Mouse (Mus musculus) hindbrain, embryonic 13.5 days (tissue): Measurements from ENCODE around the gene 1810010D01Rik. TPM values are rescaled to one million over a fixed set of nuclear protein-coding genes. Genes with fewer than 3 reads are reported as not detected.

Experiments
- ATAC-seq: fragments of 200-750 bp; cut with Nextera tagmentation; 2 replicates; pipeline ENCODE4 v1.8.0; 2017; ENCODE audit warnings: moderate TSS enrichment; ENCODE audit not compliant: low FRiP score
- H3K27ac ChIP-seq: fragments of 300-500 bp; sonication (generic); 2 replicates; pipeline ENCODE4 v1.5.1; 2015; ENCODE audit warnings: inconsistent platforms, mild to moderate bottlenecking, moderate library complexity
- H3K27me3 ChIP-seq: fragments of 300-500 bp; sonication (generic); 2 replicates; pipeline ENCODE4 v1.6.1; 2015; ENCODE audit warnings: mild to moderate bottlenecking, inconsistent platforms
- H3K36me3 ChIP-seq: fragments of 300-500 bp; sonication (generic); 2 replicates; pipeline ENCODE4 v1.6.1; 2015; ENCODE audit warnings: mild to moderate bottlenecking, inconsistent platforms
- H3K4me1 ChIP-seq: fragments of 300-500 bp; sonication (generic); replicated peaks from 2 replicates; pipeline ENCODE4 v1.6.1; 2015; ENCODE audit warnings: inconsistent platforms
- H3K4me2 ChIP-seq: fragments of 300-500 bp; sonication (generic); 2 replicates; pipeline ENCODE4 v1.6.1; 2015; ENCODE audit warnings: inconsistent platforms, mild to moderate bottlenecking, moderate library complexity
- H3K4me3 ChIP-seq: fragments of 300-500 bp; sonication (generic); 2 replicates; pipeline ENCODE4 v1.5.1; 2015; ENCODE audit warnings: mild to moderate bottlenecking, inconsistent platforms
- H3K9ac ChIP-seq: fragments of 300-500 bp; sonication (generic); 2 replicates; pipeline ENCODE4 v1.6.1; 2015; ENCODE audit warnings: mild to moderate bottlenecking, inconsistent platforms
- H3K9me3 ChIP-seq: fragments of 300-500 bp; sonication (generic); 2 replicates; pipeline ENCODE4 v1.6.1; 2016; ENCODE audit warnings: inconsistent platforms
- WGBS: fragments of 180-500 bp; shearing (Covaris S2); methylation state at CpG from one replicate; pipeline ENCODE4 v1.1.7; 2015; 5-methylcytosine and 5-hydroxymethylcytosine counted together
- polyA plus RNA-seq: library from polyadenylated mRNA; unstranded; fragments of >200 nt; fragmentation: Nextera tagmentation; extraction: Ambion mirVana; gene quantifications from 2 replicates; pipeline ENCODE4 v1.2.1, GENCODE M21; 2015

1810010D01Rik gene
- polyA plus RNA-seq, 1 experiment from 2014 or later = not detected

DNA sequence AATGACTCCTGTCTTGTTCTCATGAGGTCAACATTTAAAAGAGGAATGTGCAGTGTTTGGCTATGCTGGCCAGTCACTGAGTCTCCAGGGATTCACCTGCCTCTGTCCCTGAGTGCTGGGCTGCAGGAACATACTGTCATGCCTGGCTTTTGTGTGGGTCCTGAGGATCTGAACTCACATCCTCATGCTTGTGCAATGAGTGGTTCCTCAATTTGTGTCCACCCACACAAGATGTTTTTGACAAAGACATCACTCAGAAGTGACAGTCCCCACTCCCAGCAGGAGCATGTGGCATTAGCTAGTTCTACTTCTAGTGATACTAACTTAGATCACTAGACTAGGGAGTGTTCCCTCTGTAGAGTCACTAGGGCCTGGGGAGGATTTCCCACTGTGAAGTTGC, 17.4 kb downstream of the 1810010D01Rik start:
- Histone ChIP-seq H3K27ac (no peak overlapping the region), H3K4me3 (no peak overlapping the region)

DNA sequence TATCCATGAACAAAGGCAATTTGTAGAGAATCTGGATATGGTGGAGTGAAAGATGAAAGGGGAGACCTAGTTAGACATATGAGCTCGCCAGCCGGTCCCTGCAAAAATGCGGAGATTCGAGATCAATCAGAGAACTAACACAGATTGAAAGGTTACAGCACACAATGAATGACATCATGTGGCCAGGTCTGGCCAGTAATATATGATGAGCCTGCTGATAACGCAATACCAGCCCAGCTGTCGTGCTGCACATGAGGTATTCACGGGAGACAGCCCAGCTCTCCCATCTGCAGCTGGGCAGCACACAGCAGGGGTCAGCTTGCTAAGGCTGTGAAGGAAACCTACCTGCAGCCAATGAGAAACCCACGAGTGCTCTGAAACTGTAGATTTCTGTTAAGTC, 18.6 kb downstream of the 1810010D01Rik start:
- peaks cover 5% of the 10 kb centered on the region for H3K4me1 ChIP-seq
- no peaks in the 10 kb centered on the region for H3K36me3 ChIP-seq
- no peaks in the 10 kb centered on the region for H3K9me3 ChIP-seq
- ATAC-seq = no peak
- WGBS = 35% methylated on average over 8 of the region's 8 CpGs
- 0 out of 2 replicates have a peak, but pooled peaks cover 1% of the 10 kb centered on the region for H3K27me3 ChIP-seq
- H3K9ac ChIP-seq = no peak overlapping the region
- no peak overlapping the region for H3K4me3 ChIP-seq
- H3K4me2 ChIP-seq = no peak overlapping the region
- no peak overlapping the region for H3K27ac ChIP-seq

More for the DNA sequence above, 17.4 kb downstream of the 1810010D01Rik start:
- Histone ChIP-seq H3K4me1 (peaks cover 16% of the 10 kb centered on the region), H3K9me3 (no peaks in the 10 kb centered on the region), H3K36me3 (no peaks in the 10 kb centered on the region), H3K9ac (no peak overlapping the region), H3K27me3 (0 out of 2 replicates have a peak, but pooled peaks cover 3% of the 10 kb centered on the region), H3K4me2 (no peak overlapping the region)
- no peak for ATAC-seq

DNA sequence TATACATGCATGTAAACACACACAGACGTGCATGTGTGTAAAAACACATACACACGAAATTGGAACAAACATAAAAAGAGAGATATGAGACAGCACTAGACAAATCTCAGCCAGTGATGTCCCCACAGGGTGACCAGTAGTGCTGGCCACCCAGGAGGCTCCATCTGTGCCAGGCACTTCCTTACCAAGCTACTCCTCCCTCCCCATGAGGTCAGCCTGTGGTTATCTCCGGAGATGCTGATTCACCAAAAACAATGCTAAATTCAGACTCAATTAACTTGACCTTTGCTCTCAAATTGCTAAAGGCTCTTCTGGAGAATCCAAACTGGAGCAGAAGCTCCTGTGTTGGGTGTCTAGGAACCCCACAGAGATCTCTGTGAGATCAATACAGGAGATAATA, 20.1 kb downstream of the 1810010D01Rik start:
- Histone ChIP-seq H3K27ac (no peak overlapping the region), H3K9ac (no peak overlapping the region), H3K27me3 (no peaks in the 10 kb centered on the region), H3K4me1 (no peaks in the 10 kb centered on the region), H3K4me2 (no peak overlapping the region), H3K9me3 (no peaks in the 10 kb centered on the region), H3K4me3 (no peak overlapping the region), H3K36me3 (no peaks in the 10 kb centered on the region)
- WGBS = 73% methylated on average over 3 of the region's 3 CpGs
- no peak for ATAC-seq

DNA sequence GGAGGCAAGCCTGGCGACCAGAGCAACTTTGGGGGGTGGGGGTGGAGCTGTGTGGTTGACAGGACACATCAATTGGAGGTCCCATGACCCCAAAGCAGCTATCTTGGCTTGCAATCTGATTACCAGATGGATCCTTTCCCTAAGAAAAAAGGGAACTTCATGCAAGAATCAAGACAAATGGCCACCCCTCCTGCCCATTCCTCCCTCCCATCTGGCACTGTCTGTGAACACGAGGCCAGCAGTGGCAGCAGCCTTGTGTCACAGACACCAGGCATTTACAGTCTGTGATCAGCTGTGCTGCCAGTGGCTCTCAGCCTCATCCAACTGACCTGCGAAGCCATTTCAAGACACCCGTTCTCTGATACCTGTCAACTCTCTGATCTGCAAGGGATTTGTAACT, 25.5 kb downstream of the 1810010D01Rik start:
- no peak overlapping the region for H3K27ac ChIP-seq
- no peaks in the 10 kb centered on the region for H3K36me3 ChIP-seq
- no peak overlapping the region for H3K4me3 ChIP-seq
- ATAC-seq = no peak
- peaks cover 19% of the 10 kb centered on the region for H3K4me1 ChIP-seq
- H3K4me2 ChIP-seq = no peak overlapping the region
- H3K9ac ChIP-seq = no peak overlapping the region
- no peaks in the 10 kb centered on the region for H3K27me3 ChIP-seq
- 43% methylated on average over 4 of the region's 4 CpGs for WGBS
- H3K9me3 ChIP-seq = no peaks in the 10 kb centered on the region

DNA sequence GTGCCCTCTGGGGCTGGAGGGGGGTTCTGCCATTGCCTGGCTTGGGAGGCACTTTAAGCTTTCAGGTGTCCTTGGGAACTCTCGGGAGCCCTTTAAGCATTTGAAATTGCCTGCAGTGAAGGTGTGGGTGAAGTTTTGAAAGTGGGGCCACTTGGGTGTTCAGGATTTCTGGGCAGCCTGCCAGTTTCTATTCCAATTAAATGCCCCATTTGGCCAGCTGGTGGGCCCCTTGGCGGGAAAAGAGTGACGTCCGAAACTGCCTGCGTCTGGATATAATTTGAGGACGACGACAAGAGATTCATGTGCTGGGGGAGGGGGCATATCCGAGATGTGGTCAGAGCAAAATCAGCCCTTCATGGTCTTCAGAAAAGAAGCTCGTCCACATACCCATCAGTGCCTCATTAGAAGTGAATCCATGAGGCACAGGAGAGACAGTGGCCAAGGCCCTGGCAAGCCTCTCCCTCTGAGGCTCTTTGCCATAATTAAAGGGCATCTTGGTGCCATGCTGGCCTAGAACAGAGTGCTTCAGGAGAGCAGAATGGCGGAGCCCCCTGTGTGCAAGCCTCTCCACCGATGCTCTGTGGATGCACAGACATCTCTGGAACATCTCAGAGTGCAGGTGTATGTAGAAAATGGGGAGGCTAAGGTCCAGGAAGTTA, 26.4 kb downstream of the 1810010D01Rik start:
- no peak overlapping the region for H3K4me2 ChIP-seq
- H3K27me3 ChIP-seq = no peaks in the 10 kb centered on the region
- H3K36me3 ChIP-seq = no peaks in the 10 kb centered on the region
- 43% methylated on average over 11 of the region's 11 CpGs for WGBS
- no peaks in the 10 kb centered on the region for H3K9me3 ChIP-seq
- peaks cover 24% of the 10 kb centered on the region for H3K4me1 ChIP-seq
- H3K27ac ChIP-seq = peak overlapping the region; percentile 13; the same call in 1 of the 2 replicates
- no peak overlapping the region for H3K4me3 ChIP-seq
- no peak overlapping the region for H3K9ac ChIP-seq
- no peak for ATAC-seq

DNA sequence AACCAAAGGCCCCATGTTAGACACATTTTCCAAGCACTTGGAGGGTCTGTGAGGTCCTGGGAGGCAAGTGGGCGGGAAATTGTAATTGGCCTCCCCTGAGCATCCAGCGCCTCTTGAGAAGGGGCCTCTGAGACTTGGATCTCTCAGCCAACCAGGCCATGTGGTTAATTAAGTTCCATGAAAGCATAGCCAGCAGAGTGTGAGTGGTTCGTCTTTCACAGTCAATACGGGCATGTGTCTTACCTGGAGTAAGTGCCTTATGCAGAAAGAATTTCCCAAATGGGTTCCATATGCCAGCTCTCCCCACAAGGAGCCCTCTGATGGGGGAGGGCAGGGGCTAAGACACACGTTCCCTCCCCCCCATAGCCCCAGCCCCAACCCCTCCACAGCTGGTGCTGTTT, 28.2 kb downstream of the 1810010D01Rik start:
- Histone ChIP-seq H3K9me3 (no peaks in the 10 kb centered on the region), H3K27me3 (0 out of 2 replicates have a peak, but pooled peaks cover 5% of the 10 kb centered on the region), H3K4me2 (no peak overlapping the region), H3K4me3 (no peak overlapping the region), H3K9ac (no peak overlapping the region), H3K27ac (no peak overlapping the region), H3K4me1 (peaks cover 29% of the 10 kb centered on the region), H3K36me3 (no peaks in the 10 kb centered on the region)
- no peak for ATAC-seq
- WGBS = 49% methylated on average over 5 of the region's 5 CpGs

DNA sequence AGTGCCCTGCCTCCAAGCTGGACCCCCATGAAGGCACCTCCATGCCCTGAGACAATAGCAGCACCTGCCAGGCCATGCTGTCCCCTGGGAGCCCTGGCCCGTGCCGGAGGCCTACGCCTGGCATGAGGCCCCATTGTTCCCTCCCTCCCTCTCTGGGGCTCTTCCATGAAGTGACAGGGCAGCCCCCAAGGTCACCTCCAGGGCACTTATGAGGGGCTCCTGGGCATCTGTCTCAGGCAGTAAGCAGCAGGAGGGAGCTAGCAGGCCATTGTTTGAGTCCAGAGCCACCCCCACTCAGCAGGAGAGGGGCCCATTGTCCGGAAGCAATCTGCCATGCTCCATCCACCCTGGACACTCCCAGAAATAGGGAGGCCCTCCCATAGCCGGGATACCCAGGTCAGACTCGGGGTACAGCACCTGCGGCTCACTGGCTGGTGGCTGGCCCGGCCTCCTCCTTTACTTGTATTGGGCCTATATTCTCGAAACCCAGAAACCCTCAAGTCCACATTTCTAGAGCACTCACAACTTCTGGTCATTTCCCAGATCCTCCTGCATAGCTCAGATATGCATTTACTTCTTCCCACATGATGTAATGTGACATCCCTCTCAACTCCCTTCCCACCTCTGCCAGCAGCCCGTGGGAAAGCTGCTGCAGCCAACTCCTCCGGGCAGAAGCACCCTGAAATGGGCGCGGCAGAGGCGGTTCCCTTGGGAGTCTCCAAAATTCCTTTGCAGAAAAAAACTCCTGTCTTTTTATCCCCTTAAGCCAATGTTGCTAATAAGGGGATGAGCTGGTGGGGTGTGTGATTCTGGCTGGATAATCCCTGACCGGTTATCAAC, 30.9 kb downstream of the 1810010D01Rik start:
- no peaks in the 10 kb centered on the region for H3K9me3 ChIP-seq
- H3K27me3 ChIP-seq = 0 out of 2 replicates have a peak, but pooled peaks cover 5% of the 10 kb centered on the region
- H3K4me3 ChIP-seq = no peak overlapping the region
- H3K4me2 ChIP-seq = no peak overlapping the region
- peaks cover 40% of the 10 kb centered on the region for H3K4me1 ChIP-seq
- 30% methylated on average over 15 of the region's 15 CpGs for WGBS
- H3K27ac ChIP-seq = no peak overlapping the region
- 0 out of 2 replicates have a peak overlapping the region, but pooled peaks have one; percentile 13 for H3K9ac ChIP-seq
- H3K36me3 ChIP-seq = no peaks in the 10 kb centered on the region
- ATAC-seq = no peak

DNA sequence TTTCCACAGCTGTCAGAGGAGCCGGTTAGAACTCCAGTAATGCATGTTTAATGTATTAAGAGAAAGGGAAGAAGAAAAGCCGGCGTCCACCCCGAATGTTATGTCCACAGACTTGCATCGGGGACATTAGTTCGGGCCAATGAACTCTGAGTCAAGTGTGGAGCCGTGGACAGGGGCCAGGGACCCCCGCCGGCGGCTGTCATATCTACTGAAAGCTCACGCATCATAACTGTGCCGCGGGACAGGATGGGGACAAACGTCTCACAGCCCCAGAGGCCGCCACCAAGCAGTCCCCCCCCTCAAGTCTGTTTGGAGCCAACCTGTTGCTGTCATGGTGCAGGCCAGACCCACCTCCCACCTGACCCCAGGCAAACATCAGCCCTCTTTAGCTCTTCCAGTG, 34.4 kb downstream of the 1810010D01Rik start:
- 0 out of 2 replicates have a peak, but pooled peaks cover 5% of the 10 kb centered on the region for H3K27me3 ChIP-seq
- H3K4me2 ChIP-seq = peak overlapping the region; percentile 24
- peaks cover 33% of the 10 kb centered on the region for H3K4me1 ChIP-seq
- 26% methylated on average over 15 of the region's 15 CpGs for WGBS
- no peaks in the 10 kb centered on the region for H3K9me3 ChIP-seq
- H3K4me3 ChIP-seq = no peak overlapping the region
- no peaks in the 10 kb centered on the region for H3K36me3 ChIP-seq
- H3K27ac ChIP-seq = no peak overlapping the region
- H3K9ac ChIP-seq = 0 out of 2 replicates have a peak overlapping the region, but pooled peaks have one; percentile 10
- 0 out of 2 replicates have a peak, but pooled peaks have one; percentile 33 for ATAC-seq

DNA sequence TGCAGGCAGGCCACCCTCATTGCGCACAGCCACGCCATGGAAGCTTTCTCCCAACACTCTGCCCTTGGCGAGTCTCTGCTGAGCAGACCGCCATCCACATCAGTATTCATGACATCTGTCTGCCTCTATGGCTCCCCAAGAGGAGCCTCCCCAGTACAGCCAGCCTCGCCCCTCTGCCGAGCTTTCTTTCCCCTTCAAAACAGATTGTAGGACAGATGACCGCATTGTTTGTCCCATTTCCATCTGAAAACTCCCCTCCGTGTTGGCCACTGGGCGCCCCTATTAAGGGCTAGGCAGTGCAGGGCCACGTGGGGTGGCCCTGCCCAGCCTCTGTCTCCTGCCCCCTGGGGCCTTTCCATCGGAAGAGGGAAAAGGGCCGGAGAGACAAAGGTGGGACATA, 34.8 kb downstream of the 1810010D01Rik start:
- H3K27me3 ChIP-seq = 0 out of 2 replicates have a peak, but pooled peaks cover 5% of the 10 kb centered on the region
- H3K4me3 ChIP-seq = no peak overlapping the region
- peaks cover 33% of the 10 kb centered on the region for H3K4me1 ChIP-seq
- no peak overlapping the region for H3K27ac ChIP-seq
- H3K9ac ChIP-seq = 0 out of 2 replicates have a peak overlapping the region, but pooled peaks have one; percentile 10
- H3K36me3 ChIP-seq = no peaks in the 10 kb centered on the region
- WGBS = 3% methylated on average over 12 of the region's 12 CpGs
- ATAC-seq = peak; percentile 77
- H3K4me2 ChIP-seq = peak overlapping the region; percentile 24
- H3K9me3 ChIP-seq = no peaks in the 10 kb centered on the region

DNA sequence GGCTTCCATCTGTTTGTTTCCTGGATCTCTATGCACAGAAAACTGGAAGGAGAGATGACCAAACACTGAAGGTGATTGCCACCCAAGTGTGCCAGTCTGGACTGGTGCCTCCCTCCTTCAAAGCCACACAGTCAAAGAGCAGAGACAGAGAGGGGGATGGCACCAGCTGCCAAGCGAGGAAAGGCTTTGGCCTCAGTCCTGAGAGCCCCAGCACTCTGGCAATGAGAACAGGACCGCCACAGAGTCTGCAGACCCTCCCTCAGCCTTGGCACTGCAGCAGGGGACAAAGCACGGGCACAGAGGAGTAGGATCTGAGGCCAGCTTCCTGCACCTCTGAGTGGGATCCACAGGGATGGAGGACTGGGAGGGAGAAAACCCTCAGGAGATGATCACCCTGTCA, 38.2 kb downstream of the 1810010D01Rik start:
- no peak overlapping the region for H3K9ac ChIP-seq
- peak overlapping the region; percentile 23; the same call in 1 of the 2 replicates for H3K27ac ChIP-seq
- no peak overlapping the region for H3K4me3 ChIP-seq
- H3K27me3 ChIP-seq = peaks cover 11% of the 10 kb centered on the region; the same call in 1 of the 2 replicates
- WGBS = 64% methylated on average over 3 of the region's 3 CpGs
- H3K4me2 ChIP-seq = no peak overlapping the region
- peaks cover 24% of the 10 kb centered on the region for H3K4me1 ChIP-seq
- no peaks in the 10 kb centered on the region for H3K36me3 ChIP-seq
- ATAC-seq = no peak; the same call in 1 of the 2 replicates
- no peaks in the 10 kb centered on the region for H3K9me3 ChIP-seq

DNA sequence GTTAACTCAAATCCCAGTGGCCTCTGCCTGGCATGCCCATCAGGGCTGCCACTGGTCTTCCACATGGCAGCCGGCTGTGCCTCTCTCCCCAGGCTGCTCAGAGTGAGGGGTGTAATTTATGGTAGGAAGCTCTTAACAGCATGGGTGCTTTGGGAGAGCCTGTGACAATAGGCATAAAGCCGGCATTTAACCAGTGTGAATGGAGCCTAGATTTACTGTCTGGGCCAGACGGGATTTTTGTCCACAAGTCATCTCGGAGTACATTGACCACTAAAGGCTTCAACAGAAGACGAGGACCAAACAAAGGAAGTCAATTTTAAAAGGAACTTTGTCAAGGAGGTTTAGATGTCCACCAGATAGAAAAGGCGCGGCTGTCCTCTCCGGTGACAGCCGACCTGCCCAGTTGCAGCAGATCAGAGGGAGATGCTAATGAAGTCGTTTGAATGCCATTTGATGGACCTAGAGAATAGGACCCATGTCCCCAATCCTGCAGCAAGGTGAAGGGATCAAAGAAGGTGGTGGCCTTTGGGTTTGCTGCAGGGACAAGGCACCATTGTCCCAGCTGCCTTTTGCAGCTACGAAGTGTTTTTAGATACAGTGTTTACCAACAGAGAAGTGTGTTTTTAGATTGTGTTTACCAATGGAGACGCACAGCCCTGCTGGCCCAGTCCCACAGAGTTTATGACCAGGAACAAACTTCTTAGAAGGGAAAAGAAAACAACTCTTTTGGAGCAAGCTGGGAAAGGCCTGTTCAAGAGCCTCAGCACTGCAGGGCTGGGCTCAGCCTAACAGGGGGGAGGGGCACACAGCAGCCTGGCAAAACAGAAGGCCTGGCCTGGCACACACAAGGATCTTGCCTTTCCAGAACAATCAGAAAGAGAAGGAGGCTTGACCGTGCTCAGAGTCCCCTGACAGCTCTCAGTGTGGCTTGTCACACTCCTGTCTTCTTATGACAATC, 48.4 kb downstream of the 1810010D01Rik start:
- Histone ChIP-seq H3K27ac (peak overlapping the region; percentile 41), H3K4me3 (no peak overlapping the region), H3K36me3 (no peaks in the 10 kb centered on the region), H3K4me2 (no peak overlapping the region), H3K27me3 (0 out of 2 replicates have a peak, but pooled peaks cover 3% of the 10 kb centered on the region), H3K9me3 (no peaks in the 10 kb centered on the region), H3K9ac (no peak overlapping the region), H3K4me1 (peaks cover 16% of the 10 kb centered on the region)
- no peak for ATAC-seq
- 14% methylated on average over 13 of the region's 13 CpGs for WGBS
